Mouse (Mus musculus) ZHBTc4 (cell line): ENCODE results near the gene Zbtb16.

Source experiments
- DNase-seq: peaks from one replicate; pipeline ENCODE4 v3.0.0-alpha.2; 2011; ENCODE audit warnings: low read depth, low spot score

Gene Zbtb16

GRCm38 (mm10) chr9:48745347-48746119 lies 90.5 kb downstream of the Zbtb16 start:
- DNase-seq, result no peak

- DNase-seq, result no peak
Observed at GRCm38 (mm10) chr9:48744916-48745315, 91.1 kb downstream of the Zbtb16 start.

DNA sequence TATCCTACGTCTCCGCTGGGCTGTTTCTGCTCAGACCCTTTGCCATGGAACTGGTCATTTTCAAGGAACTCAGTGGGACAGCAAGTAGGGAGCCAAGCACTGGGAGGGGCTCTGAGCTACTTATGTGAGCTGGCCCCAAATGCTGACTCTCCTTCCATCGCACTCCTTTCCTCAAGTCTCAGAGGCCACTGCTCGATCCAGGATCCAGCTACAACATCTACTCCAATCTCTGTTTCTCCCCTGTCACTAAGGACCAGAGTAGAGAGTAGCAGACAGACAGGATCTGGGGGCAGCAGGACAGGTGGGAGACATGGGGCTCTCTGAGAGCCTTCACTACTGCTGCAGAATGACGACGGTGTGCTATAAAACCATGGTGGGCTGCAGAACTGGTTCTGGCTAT lies 91.6 kb downstream of the Zbtb16 start:
- DNase-seq, result no peak

DNA sequence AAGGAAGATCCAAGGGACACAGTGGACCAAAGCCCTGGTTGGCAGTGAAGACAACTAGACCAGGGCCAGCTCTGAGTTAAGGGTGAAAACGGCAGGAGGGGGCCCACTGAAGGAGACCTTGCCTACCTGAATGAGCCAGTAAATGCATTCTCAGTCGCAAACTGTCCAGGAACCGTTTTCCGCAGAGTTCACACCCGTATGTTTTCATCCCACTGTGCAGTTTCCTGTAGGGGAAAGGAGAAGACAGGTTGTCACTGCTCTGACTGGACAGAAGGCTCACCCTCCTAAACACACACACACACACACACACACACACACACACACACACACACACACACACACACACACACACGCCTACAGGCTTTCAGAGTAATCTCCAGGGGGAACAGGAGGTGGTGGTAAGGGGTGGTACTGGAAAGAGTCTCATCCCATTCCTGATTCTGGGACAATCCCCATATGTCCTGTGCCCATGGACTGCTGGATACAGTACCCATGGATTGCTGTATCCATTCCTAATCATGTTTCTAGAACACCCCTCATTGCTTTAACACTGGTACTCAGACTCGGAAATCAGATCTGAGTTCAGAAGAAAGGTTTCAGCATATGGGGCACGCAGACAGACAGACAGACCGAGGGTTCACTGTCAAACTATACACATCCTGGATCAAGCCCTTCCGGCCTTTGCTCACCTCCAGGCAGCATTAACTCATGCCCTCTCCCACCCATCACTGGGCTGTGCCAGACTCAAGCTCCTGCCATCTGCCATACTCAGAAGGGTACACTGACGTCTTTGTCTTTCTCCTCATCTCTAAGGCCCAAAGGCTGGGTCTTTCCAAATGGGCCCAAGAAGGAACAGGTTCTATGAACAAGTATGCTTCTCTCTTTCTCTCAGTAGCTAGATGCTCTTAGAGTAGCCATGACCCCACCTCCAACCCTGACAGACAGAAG lies 92.4 kb downstream of the Zbtb16 start:
- DNase-seq, result no peak

DNA sequence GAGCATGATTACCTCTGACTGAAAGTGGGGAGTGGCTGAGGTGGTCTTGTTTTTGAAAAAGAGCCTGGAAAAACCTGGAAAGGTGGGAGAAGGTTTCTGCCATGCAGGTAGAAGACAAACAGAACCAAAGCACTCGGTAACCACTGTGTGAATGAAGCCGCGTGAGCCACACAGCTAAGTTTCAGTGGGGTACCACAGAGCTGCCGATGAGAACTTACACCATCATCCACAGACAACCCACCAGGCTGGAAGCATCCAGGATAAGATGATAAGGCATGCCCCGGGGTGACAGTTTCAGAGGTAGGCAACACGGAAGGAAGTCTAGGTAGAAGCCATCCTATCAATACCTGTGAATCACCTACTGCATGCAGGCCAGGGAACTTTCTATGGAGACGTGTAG lies 93.9 kb downstream of the Zbtb16 start:
- DNase-seq, result no peak

DNA sequence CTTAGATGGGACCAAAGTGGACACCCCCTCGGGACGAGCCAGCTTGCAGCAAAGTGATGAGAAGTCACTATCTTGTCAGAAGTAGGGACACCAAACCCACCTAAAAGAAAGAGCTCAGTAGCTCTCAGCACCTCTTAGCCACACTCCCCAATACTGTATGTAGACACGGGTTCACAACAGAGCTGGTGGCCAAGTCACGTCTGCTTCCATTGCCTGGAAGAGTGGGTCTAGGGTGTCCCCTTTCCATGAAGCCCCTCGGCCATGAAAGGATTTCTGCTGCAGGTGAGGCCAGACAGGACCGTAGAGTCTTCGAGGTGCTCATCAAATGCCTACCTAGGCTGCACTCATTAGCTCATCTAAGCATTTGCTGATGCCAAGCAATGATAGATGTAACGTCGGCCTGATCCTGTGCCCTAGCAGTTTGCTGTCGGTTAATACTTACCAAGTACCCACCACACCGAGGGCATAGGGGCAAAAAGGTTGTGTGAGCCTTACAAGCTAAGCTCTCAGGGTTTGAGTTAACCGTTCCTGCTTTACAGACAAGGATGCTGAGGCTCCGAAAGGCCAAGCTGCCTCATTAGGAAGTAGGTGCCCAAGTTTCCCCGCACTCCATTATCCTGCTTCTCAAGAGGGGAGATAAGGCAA lies 94.5 kb downstream of the Zbtb16 start:
- no peak for DNase-seq

DNA sequence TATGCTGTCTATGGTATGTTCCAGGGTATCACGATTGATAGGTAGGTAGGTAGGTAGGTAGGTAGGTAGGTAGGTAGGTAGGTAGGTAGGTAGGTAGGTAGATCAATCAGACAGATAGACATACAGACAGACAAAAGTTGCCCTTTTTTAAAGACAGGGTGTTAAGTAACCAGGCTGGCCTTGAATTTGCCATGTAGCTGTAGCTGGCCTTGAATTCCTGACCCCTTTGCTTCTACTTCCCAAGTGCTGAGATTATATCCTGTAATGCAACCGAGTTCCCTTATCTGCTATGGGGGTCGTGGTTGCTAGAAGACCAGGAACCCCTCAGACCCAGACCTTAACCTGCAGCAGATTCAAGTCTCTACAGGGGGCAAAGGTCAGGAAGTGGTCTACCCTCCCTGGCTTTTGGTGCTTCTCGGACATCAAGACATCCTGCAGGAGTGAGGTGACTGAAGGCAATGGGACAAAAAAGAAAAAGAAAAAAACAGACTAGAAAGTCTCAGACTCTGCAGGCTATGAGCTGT lies 95.2 kb downstream of the Zbtb16 start:
- no peak for DNase-seq

- DNase-seq, result peak; percentile 17
Observed at GRCm38 (mm10) chr9:48740098-48740505, 95.9 kb downstream of the Zbtb16 start.

GRCm38 (mm10) chr9:48738795-48739476 lies 97.1 kb downstream of the Zbtb16 start:
- no peak for DNase-seq

DNA sequence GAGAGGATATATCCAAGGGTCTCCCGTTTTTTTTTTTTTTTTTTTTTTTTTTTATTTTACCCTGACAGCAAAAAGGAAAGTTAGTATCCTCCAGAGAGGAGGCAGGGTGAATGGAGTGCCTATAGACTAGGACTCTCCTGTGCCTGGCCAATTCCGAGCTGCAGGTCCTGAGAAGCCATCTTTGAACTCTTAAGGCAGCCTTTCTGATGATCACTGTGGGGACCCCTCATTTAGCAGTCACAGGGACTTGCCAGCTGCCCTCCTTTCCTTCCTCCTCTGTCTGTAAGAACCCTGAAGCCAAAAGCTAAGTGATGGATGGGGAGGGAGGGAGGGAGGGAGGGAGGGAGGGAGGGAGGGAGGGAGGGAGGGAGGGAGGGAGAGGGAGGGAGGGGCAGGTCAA lies 98.1 kb downstream of the Zbtb16 start:
- no peak for DNase-seq

DNA sequence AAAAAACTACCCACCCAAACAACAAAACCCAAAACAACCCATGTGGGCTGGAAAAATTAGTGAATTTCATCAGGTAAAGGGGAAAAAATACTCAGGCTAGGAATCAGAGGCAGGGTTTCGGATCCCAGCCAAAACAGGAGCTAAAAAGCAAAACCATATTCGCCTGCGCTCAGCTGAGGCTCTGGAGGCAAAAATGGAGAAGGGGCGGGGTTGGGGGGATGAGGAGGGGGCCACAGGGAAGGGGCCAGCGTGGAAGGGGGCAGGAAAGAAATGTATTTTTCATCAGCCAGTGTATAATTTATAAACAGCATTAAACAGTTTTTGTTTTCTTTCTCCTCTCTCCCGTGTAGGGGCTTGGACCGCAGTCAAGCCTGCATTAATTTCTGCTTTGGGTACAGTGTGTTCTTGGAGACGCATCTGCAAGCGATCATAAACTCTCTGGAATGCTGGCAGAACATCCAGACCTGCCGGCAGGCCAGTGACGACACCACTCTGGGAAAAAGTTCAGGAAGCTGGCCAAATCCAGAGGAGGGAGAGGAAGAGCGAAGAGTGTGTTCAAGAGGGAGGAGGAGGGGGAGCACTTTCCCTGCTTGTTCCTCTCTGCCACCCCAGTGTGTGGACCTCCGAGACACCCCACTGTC lies 98.7 kb downstream of the Zbtb16 start:
- no peak for DNase-seq

DNA sequence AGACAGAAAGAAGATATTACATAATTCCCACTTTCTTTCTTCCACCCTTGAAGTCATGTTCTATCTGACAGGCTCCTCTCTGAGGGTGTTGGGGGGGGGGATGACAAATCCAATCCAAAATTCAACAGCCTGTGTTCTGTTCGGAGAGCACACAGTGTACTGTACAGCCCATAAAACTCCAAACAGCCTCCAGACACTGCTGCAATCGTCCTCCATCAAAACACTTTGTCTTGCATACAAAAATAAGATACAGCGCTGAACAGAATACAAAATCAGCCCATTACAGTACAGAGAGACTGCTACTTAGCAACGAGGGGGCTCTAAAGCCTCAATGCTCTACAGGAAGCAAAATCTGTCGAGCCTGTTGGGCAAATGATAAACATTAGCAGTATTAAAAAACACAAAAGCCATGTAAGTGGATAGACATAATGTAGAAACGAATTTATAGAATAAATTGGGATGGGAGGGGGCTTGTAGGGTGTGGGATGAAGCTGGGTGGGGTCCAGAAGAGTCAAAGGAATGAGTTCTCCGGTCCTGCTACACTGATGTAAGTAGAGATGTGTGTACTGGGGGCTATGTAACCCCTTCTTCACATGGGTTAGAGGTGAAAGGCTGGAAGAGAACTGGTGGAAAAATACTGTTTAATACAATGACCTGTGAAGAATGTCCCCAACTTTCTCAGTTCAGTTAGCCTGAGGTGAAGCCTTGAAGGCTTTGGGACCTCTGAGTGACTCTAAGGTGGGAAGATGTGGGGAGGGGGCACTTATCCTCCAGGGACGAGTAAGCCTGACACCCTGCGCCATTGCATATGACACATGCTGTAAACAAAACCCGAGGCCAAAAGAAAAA lies 99.4 kb downstream of the Zbtb16 start:
- DNase-seq, result no peak

DNA sequence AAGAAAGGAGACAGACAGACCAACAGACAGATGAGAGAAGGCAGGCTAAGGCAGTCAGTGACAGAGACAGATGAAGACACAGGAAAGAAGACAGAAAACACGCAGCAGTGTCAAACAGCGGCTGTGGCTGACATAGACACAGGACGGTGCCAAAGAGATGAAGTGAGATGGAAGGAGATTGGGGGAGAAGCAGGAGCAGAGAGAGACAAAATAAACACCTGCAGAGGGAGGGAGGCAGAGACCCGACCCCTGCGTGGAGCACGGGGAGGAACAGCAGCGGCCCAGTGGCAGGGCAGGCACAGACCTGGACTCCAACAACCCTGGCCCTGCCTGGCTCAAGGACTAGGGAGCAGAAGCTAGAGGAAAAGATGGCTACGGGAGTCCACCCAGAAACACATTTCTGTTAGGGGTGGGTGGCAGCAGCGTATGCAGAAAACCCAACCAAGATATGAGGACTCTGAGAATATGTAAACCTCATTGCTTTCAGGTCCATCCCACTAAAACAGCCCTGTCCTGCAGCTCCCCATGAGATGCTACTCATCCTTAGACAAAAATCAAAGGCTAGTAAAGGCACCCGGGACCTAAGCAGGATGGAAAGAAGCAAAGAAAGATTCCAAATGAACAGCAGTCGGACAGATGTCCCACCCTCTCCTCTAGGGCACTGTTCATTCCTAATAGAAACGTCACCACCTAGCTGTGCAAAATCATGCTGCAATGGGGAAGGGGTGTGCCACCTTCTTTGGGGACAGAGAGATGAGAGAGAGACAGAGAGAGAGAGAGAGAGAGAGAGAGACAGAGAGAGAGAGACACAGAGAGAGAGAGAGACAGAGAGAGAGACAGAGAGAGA lies 100.3 kb downstream of the Zbtb16 start:
- no peak for DNase-seq

DNA sequence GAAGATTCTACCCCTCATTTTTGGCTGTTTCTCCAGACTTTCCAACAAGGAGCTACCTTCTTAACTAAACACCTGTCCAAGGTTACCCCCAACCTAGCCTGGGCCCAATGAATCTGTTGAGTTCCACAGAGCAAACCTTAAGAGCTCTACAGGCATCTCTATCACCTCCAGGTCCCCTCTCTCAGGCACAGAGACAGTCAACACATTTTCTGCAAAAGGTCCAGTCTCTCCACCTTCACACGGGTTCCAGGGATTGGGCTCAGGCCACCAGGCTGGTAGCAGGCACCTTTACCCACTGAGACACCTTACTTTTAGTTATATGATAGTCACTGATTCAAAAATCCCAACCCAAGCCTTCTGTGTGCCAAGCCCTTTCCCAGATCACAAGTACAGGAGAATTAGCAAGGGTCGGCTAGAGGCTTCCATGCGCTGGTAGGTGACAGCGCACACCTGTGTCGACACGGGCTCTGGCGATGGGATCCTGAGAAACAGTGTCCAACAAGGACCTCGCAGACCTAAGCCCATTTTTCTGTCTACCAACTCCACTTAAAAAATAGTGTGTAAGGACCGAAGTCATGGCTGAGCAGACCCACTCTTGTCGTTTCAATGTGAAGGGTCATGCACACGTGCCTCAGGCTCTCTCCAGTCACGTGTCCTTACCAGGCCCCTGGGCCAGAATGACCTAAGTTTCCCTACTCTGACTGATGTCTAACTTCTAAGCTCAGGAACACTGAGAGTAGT lies 101.1 kb downstream of the Zbtb16 start:
- no peak for DNase-seq

GRCm38 (mm10) chr9:48733817-48734544 lies 102.0 kb downstream of the Zbtb16 start:
- no peak for DNase-seq

DNA sequence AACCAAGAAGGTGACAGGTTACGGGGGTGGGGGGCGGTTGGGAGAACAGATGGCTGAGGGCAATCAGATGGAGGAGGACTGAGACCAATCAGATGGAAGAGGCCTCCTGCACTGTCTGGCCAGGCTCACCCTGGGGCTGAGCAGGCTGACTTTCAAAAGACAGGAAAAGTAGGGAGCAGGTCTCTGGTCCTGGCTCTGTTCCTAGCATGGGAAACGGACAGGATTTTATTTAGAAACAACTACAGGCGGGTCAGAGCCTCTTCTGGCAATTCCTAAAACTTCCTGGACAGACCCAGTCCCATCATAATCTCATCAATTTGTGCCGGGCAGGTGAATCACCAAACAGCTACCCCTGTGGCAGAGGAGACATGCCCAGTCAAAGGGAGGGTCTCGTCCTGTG lies 102.9 kb downstream of the Zbtb16 start:
- DNase-seq, result no peak

GRCm38 (mm10) chr9:48731651-48732536 lies 104.1 kb downstream of the Zbtb16 start:
- DNase-seq, result no peak
